Mouse (Mus musculus) heart, embryonic 15.5 days (tissue): ENCODE data around the gene Sox6. TPM values are rescaled to one million over a fixed set of nuclear protein-coding genes. Genes with fewer than 3 reads are reported as not detected.
A peak's percentile ranks its signal among the peaks of the same experiment; 100 is the strongest.

Experiments
- ATAC-seq: fragments of 200-750 bp; cut with Nextera tagmentation; replicated peaks from 2 replicates; pipeline ENCODE4 v1.8.0; 2017; ENCODE audit warnings: low read depth, moderate TSS enrichment; ENCODE audit not compliant: insufficient number of reproducible peaks, insufficient read depth, low FRiP score
- H3K27ac ChIP-seq: fragments of 300-500 bp; sonication (generic); 2 replicates; pipeline ENCODE4 v1.5.1; 2015; ENCODE audit warnings: mild to moderate bottlenecking, inconsistent platforms
- H3K27me3 ChIP-seq: fragments of 300-500 bp; sonication (generic); 2 replicates; pipeline ENCODE4 v1.6.1; 2015; ENCODE audit warnings: inconsistent platforms
- H3K36me3 ChIP-seq: fragments of 300-500 bp; sonication (generic); 2 replicates; pipeline ENCODE4 v1.6.1; 2015; ENCODE audit warnings: mild to moderate bottlenecking, inconsistent platforms
- H3K4me1 ChIP-seq: fragments of 300-500 bp; sonication (generic); replicated peaks from 2 replicates; pipeline ENCODE4 v1.6.1; 2015; ENCODE audit warnings: inconsistent platforms
- H3K4me2 ChIP-seq: fragments of 300-500 bp; sonication (generic); 2 replicates; pipeline ENCODE4 v1.6.1; 2015; ENCODE audit warnings: inconsistent platforms, mild to moderate bottlenecking, moderate library complexity
- H3K4me3 ChIP-seq: fragments of 300-500 bp; sonication (generic); 2 replicates; pipeline ENCODE4 v1.5.1; 2015; ENCODE audit warnings: mild to moderate bottlenecking, inconsistent platforms
- H3K9ac ChIP-seq: fragments of 300-500 bp; sonication (generic); 2 replicates; pipeline ENCODE4 v1.6.1; 2015; ENCODE audit warnings: mild to moderate bottlenecking, inconsistent platforms
- H3K9me3 ChIP-seq: fragments of 300-500 bp; sonication (generic); replicated peaks from 2 replicates; pipeline ENCODE4 v1.6.1; 2016; ENCODE audit warnings: inconsistent platforms
- WGBS: fragments of 180-500 bp; shearing (Covaris S2); methylation state at CpG from one replicate; pipeline ENCODE4 v1.1.7; 2015; ENCODE audit warnings: mixed read lengths; 5-methylcytosine and 5-hydroxymethylcytosine counted together
- polyA plus RNA-seq: library from polyadenylated mRNA; unstranded; fragments of >200 nt; fragmentation: Nextera tagmentation; extraction: Ambion mirVana; gene quantifications from 2 replicates; pipeline ENCODE4 v1.2.1, GENCODE M21; 2015

Gene Sox6
- polyA plus RNA-seq, 1 experiment from 2014 or later: 31.1 TPM

- Histone ChIP-seq H3K4me1 (peaks cover 3% of the 10 kb centered on the region; the same call in 1 of the 2 replicates), H3K9ac (no peak overlapping the region), H3K27me3 (no peaks in the 10 kb centered on the region), H3K36me3 (no peaks in the 10 kb centered on the region), H3K27ac (no peak overlapping the region), H3K4me3 (no peak overlapping the region), H3K4me2 (no peak overlapping the region), H3K9me3 (no peaks in the 10 kb centered on the region)
- ATAC-seq: no peak
- 63% methylated on average over 7 of the region's 7 CpGs for WGBS
Measured at GRCm38 (mm10) chr7:115500170-115500569, 538.4 kb downstream of the Sox6 start.

- no peak overlapping the region for H3K27ac ChIP-seq
- H3K9ac ChIP-seq: no peak overlapping the region
- H3K4me2 ChIP-seq: no peak overlapping the region
- H3K4me1 ChIP-seq: no peaks in the 10 kb centered on the region
- no peaks in the 10 kb centered on the region for H3K36me3 ChIP-seq
- WGBS: 88% methylated on average over 5 of the region's 5 CpGs
- ATAC-seq: no peak
- H3K27me3 ChIP-seq: no peaks in the 10 kb centered on the region
- H3K4me3 ChIP-seq: no peak overlapping the region
- no peaks in the 10 kb centered on the region for H3K9me3 ChIP-seq
Measured at GRCm38 (mm10) chr7:115491721-115492120, 546.9 kb downstream of the Sox6 start.

- 62% methylated on average over 10 of the region's 10 CpGs for WGBS
Measured at GRCm38 (mm10) chr7:115489608-115490007, 549.0 kb downstream of the Sox6 start.

GRCm38 (mm10) chr7:115486431-115486830, 552.2 kb downstream of the Sox6 start:
- H3K9me3 ChIP-seq: no peaks in the 10 kb centered on the region
- no peak overlapping the region for H3K4me2 ChIP-seq
- peaks cover 4% of the 10 kb centered on the region for H3K4me1 ChIP-seq
- H3K27me3 ChIP-seq: no peaks in the 10 kb centered on the region
- 90% methylated on average over 12 of the region's 12 CpGs for WGBS
- no peak for ATAC-seq
- no peaks in the 10 kb centered on the region for H3K36me3 ChIP-seq
- no peak overlapping the region for H3K9ac ChIP-seq
- H3K27ac ChIP-seq: no peak overlapping the region
- no peak overlapping the region for H3K4me3 ChIP-seq

More at GRCm38 (mm10) chr7:115489608-115490007, 549.0 kb downstream of the Sox6 start:
- H3K36me3 ChIP-seq: no peaks in the 10 kb centered on the region
- H3K27me3 ChIP-seq: no peaks in the 10 kb centered on the region
- H3K4me1 ChIP-seq: no peaks in the 10 kb centered on the region
- H3K27ac ChIP-seq: no peak overlapping the region
- no peak overlapping the region for H3K9ac ChIP-seq
- no peak for ATAC-seq
- H3K4me3 ChIP-seq: no peak overlapping the region
- no peaks in the 10 kb centered on the region for H3K9me3 ChIP-seq
- no peak overlapping the region for H3K4me2 ChIP-seq

GRCm38 (mm10) chr7:115485664-115486409, 552.8 kb downstream of the Sox6 start:
- no peak overlapping the region for H3K9ac ChIP-seq
- no peak for ATAC-seq
- H3K27ac ChIP-seq: no peak overlapping the region
- H3K9me3 ChIP-seq: no peaks in the 10 kb centered on the region
- no peaks in the 10 kb centered on the region for H3K27me3 ChIP-seq
- peaks cover 7% of the 10 kb centered on the region for H3K4me1 ChIP-seq
- 87% methylated on average over 2 of the region's 2 CpGs for WGBS
- no peaks in the 10 kb centered on the region for H3K36me3 ChIP-seq
- no peak overlapping the region for H3K4me3 ChIP-seq
- no peak overlapping the region for H3K4me2 ChIP-seq

GRCm38 (mm10) chr7:115477763-115478162, 560.8 kb downstream of the Sox6 start:
- no peaks in the 10 kb centered on the region for H3K36me3 ChIP-seq
- ATAC-seq: no peak
- no peaks in the 10 kb centered on the region for H3K9me3 ChIP-seq
- H3K4me1 ChIP-seq: peaks cover 27% of the 10 kb centered on the region
- no peak overlapping the region for H3K4me2 ChIP-seq
- 43% methylated on average over 2 of the region's 2 CpGs for WGBS
- H3K27me3 ChIP-seq: no peaks in the 10 kb centered on the region
- H3K9ac ChIP-seq: no peak overlapping the region
- no peak overlapping the region for H3K27ac ChIP-seq
- no peak overlapping the region for H3K4me3 ChIP-seq

- no peaks in the 10 kb centered on the region for H3K36me3 ChIP-seq
- H3K4me1 ChIP-seq: peaks cover 34% of the 10 kb centered on the region
- H3K27ac ChIP-seq: no peak overlapping the region
- H3K9ac ChIP-seq: no peak overlapping the region
- H3K4me2 ChIP-seq: no peak overlapping the region
- no peak overlapping the region for H3K4me3 ChIP-seq
- no peaks in the 10 kb centered on the region for H3K9me3 ChIP-seq
- WGBS: 50% methylated on average over 13 of the region's 13 CpGs
- ATAC-seq: no peak
- H3K27me3 ChIP-seq: no peaks in the 10 kb centered on the region
Measured at GRCm38 (mm10) chr7:115476881-115477665, 561.5 kb downstream of the Sox6 start.

GRCm38 (mm10) chr7:115475176-115475575, 563.4 kb downstream of the Sox6 start:
- H3K9me3 ChIP-seq: no peaks in the 10 kb centered on the region
- no peaks in the 10 kb centered on the region for H3K27me3 ChIP-seq
- H3K27ac ChIP-seq: no peak overlapping the region
- no peak for ATAC-seq
- no peak overlapping the region for H3K9ac ChIP-seq
- H3K36me3 ChIP-seq: no peaks in the 10 kb centered on the region
- 66% methylated on average over 6 of the region's 6 CpGs for WGBS
- no peak overlapping the region for H3K4me3 ChIP-seq
- peaks cover 37% of the 10 kb centered on the region for H3K4me1 ChIP-seq
- H3K4me2 ChIP-seq: no peak overlapping the region

- no peak overlapping the region for H3K9ac ChIP-seq
- H3K27me3 ChIP-seq: no peaks in the 10 kb centered on the region
- no peaks in the 10 kb centered on the region for H3K9me3 ChIP-seq
- WGBS: 84% methylated on average over 9 of the region's 9 CpGs
- peaks cover 47% of the 10 kb centered on the region for H3K4me1 ChIP-seq
- H3K4me3 ChIP-seq: no peak overlapping the region
- no peak overlapping the region for H3K27ac ChIP-seq
- H3K4me2 ChIP-seq: no peak overlapping the region
- no peak for ATAC-seq
- H3K36me3 ChIP-seq: no peaks in the 10 kb centered on the region
Measured at GRCm38 (mm10) chr7:115474115-115474514, 564.5 kb downstream of the Sox6 start.

GRCm38 (mm10) chr7:115472850-115473249, 565.7 kb downstream of the Sox6 start:
- WGBS: 47% methylated on average over 3 of the region's 3 CpGs
- H3K4me2 ChIP-seq: no peak overlapping the region
- peaks cover 51% of the 10 kb centered on the region for H3K4me1 ChIP-seq
- H3K27me3 ChIP-seq: no peaks in the 10 kb centered on the region
- H3K9me3 ChIP-seq: no peaks in the 10 kb centered on the region
- H3K9ac ChIP-seq: no peak overlapping the region
- H3K4me3 ChIP-seq: no peak overlapping the region
- peak overlapping the region; percentile 77 for H3K27ac ChIP-seq
- peak; percentile 66; the same call in 1 of the 2 replicates for ATAC-seq
- no peaks in the 10 kb centered on the region for H3K36me3 ChIP-seq

GRCm38 (mm10) chr7:115471521-115471920, 567.1 kb downstream of the Sox6 start:
- 64% methylated on average over 3 of the region's 3 CpGs for WGBS
- Histone ChIP-seq H3K27me3 (no peaks in the 10 kb centered on the region), H3K36me3 (no peaks in the 10 kb centered on the region), H3K9me3 (no peaks in the 10 kb centered on the region), H3K9ac (no peak overlapping the region), H3K4me2 (no peak overlapping the region), H3K27ac (no peak overlapping the region), H3K4me3 (no peak overlapping the region), H3K4me1 (peaks cover 54% of the 10 kb centered on the region)
- ATAC-seq: no peak
